Mouse (Mus musculus): ENCODE measurements around the gene Depp1. TPM values are rescaled to one million over a fixed set of nuclear protein-coding genes. Genes with fewer than 3 reads are reported as not detected.
A peak's percentile ranks its signal among the peaks of the same experiment; 100 is the strongest.
"Not testable (repeated sequence)": the region's sequence is repeated elsewhere in the genome, so short reads cannot be mapped to it uniquely, and the experiment has no call there.

The Depp1 gene
- polyA plus RNA-seq (2015; fragmentation: Nextera tagmentation; extraction: Ambion mirVana) = 45.9 and 54.2 TPM in 2 replicates

GRCm38 (mm10) chr6:116650406-116650805 is at the start of gene Depp1:
Depp1 (plus strand) TSS chr6:116650609.
- Histone ChIP-seq H3K9me3 (replicated peaks) (no peaks in the 10 kb centered on the region), H3K27me3 (no peaks in the 10 kb centered on the region), H3K9ac (peak within 1 kb of the TSS; percentile 56), H3K36me3 (no peaks in the 10 kb centered on the region), H3K4me3 (peak within 1 kb of the TSS; percentile 48), H3K4me1 (replicated peaks) (peaks cover 36% of the 10 kb centered on the region), H3K27ac (peak within 1 kb of the TSS; percentile 85), H3K4me2 (peak within 1 kb of the TSS; percentile 62)
- 10% methylated on average over 6 of the region's 6 CpGs for WGBS
- peak; percentile 50 for ATAC-seq (replicated peaks; ENCODE audit: insufficient number of reproducible peaks, insufficient read depth, low FRiP score, low read depth)

- not testable (repeated sequence) for H3K27ac ChIP-seq; H3K36me3 ChIP-seq; H3K4me1 ChIP-seq (replicated peaks); H3K4me3 ChIP-seq; H3K4me2 ChIP-seq; H3K9ac ChIP-seq; H3K9me3 ChIP-seq (replicated peaks); H3K27me3 ChIP-seq; ATAC-seq (replicated peaks; ENCODE audit: insufficient number of reproducible peaks, insufficient read depth, low FRiP score, low read depth)
Observed at GRCm38 (mm10) chr6:116600969-116601368, 49.4 kb upstream of the Depp1 start.

GRCm38 (mm10) chr6:116607230-116607629 is 43.2 kb upstream of the Depp1 start:
- Histone ChIP-seq H3K4me1 (replicated peaks) (no peaks in the 10 kb centered on the region), H3K27me3 (peaks cover 5% of the 10 kb centered on the region; the same call in 1 of the 2 replicates), H3K27ac (no peak overlapping the region), H3K9me3 (replicated peaks) (no peaks in the 10 kb centered on the region), H3K4me2 (no peak overlapping the region), H3K4me3 (no peak overlapping the region), H3K9ac (no peak overlapping the region), H3K36me3 (no peaks in the 10 kb centered on the region)
- WGBS = 30% methylated on average over 4 of the region's 4 CpGs
- ATAC-seq (replicated peaks; ENCODE audit: insufficient number of reproducible peaks, insufficient read depth, low FRiP score, low read depth) = no peak

- H3K9me3 ChIP-seq (replicated peaks) = no peaks in the 10 kb centered on the region
- no peaks in the 10 kb centered on the region for H3K36me3 ChIP-seq
- no peak overlapping the region for H3K27ac ChIP-seq
- H3K9ac ChIP-seq = no peak overlapping the region
- no peak overlapping the region for H3K4me2 ChIP-seq
- no peaks in the 10 kb centered on the region for H3K4me1 ChIP-seq (replicated peaks)
- no peak for ATAC-seq (replicated peaks; ENCODE audit: insufficient number of reproducible peaks, insufficient read depth, low FRiP score, low read depth)
- H3K4me3 ChIP-seq = no peak overlapping the region
- H3K27me3 ChIP-seq = no peaks in the 10 kb centered on the region
- WGBS = 71% methylated on average over 2 of the region's 2 CpGs
Observed at GRCm38 (mm10) chr6:116615719-116616118, 34.7 kb upstream of the Depp1 start.

- no peaks in the 10 kb centered on the region for H3K4me1 ChIP-seq (replicated peaks)
- H3K36me3 ChIP-seq = no peaks in the 10 kb centered on the region
- no peak for ATAC-seq (replicated peaks; ENCODE audit: insufficient number of reproducible peaks, insufficient read depth, low FRiP score, low read depth)
- H3K9ac ChIP-seq = no peak overlapping the region
- H3K27me3 ChIP-seq = no peaks in the 10 kb centered on the region
- no peak overlapping the region for H3K4me3 ChIP-seq
- no peak overlapping the region for H3K4me2 ChIP-seq
- H3K9me3 ChIP-seq (replicated peaks) = no peaks in the 10 kb centered on the region
- H3K27ac ChIP-seq = no peak overlapping the region
Observed at GRCm38 (mm10) chr6:116618073-116618472, 32.3 kb upstream of the Depp1 start.

- H3K4me2 ChIP-seq = no peak overlapping the region
- no peak overlapping the region for H3K9ac ChIP-seq
- no peaks in the 10 kb centered on the region for H3K9me3 ChIP-seq (replicated peaks)
- 61% methylated on average over 8 of the region's 8 CpGs for WGBS
- no peak overlapping the region for H3K27ac ChIP-seq
- no peaks in the 10 kb centered on the region for H3K4me1 ChIP-seq (replicated peaks)
- H3K36me3 ChIP-seq = peaks cover 16% of the 10 kb centered on the region
- no peak for ATAC-seq (replicated peaks; ENCODE audit: insufficient number of reproducible peaks, insufficient read depth, low FRiP score, low read depth)
- no peak overlapping the region for H3K4me3 ChIP-seq
- no peaks in the 10 kb centered on the region for H3K27me3 ChIP-seq
Observed at GRCm38 (mm10) chr6:116621318-116622023, 28.9 kb upstream of the Depp1 start.

- H3K9me3 ChIP-seq (replicated peaks); H3K4me3 ChIP-seq; ATAC-seq (replicated peaks; ENCODE audit: insufficient number of reproducible peaks, insufficient read depth, low FRiP score, low read depth); H3K4me2 ChIP-seq; H3K9ac ChIP-seq; H3K27me3 ChIP-seq; H3K27ac ChIP-seq: not testable (repeated sequence)
- 97% methylated on average over 9 of the region's 9 CpGs for WGBS
- Histone ChIP-seq H3K4me1 (replicated peaks) (peaks cover 13% of the 10 kb centered on the region; the same call in 1 of the 2 replicates), H3K36me3 (peaks cover 21% of the 10 kb centered on the region)
Observed at GRCm38 (mm10) chr6:116626417-116626816, 24.0 kb upstream of the Depp1 start.

GRCm38 (mm10) chr6:116628095-116628494 is 22.3 kb upstream of the Depp1 start:
- Histone ChIP-seq H3K4me3 (peak overlapping the region; percentile 79), H3K9me3 (replicated peaks) (no peaks in the 10 kb centered on the region), H3K27me3 (no peaks in the 10 kb centered on the region), H3K9ac (peak overlapping the region; percentile 82), H3K36me3 (peaks cover 21% of the 10 kb centered on the region), H3K4me2 (peak overlapping the region; percentile 66), H3K27ac (peak overlapping the region; percentile 85), H3K4me1 (replicated peaks) (peaks cover 13% of the 10 kb centered on the region; the same call in 1 of the 2 replicates)
- 16% methylated on average over 9 of the region's 9 CpGs for WGBS
- no peak for ATAC-seq (replicated peaks; ENCODE audit: insufficient number of reproducible peaks, insufficient read depth, low FRiP score, low read depth)

- H3K9ac ChIP-seq = peak within 1 kb of the TSS; percentile 82
- peaks cover 21% of the 10 kb centered on the region for H3K36me3 ChIP-seq
- peak within 1 kb of the TSS; percentile 66 for H3K4me2 ChIP-seq
- H3K27ac ChIP-seq = peak within 1 kb of the TSS; percentile 85
- no peaks in the 10 kb centered on the region for H3K9me3 ChIP-seq (replicated peaks)
- peak; percentile 80 for ATAC-seq (replicated peaks; ENCODE audit: insufficient number of reproducible peaks, insufficient read depth, low FRiP score, low read depth)
- no peaks in the 10 kb centered on the region for H3K27me3 ChIP-seq
- peaks cover 13% of the 10 kb centered on the region; the same call in 1 of the 2 replicates for H3K4me1 ChIP-seq (replicated peaks)
- peak within 1 kb of the TSS; percentile 79 for H3K4me3 ChIP-seq
- under 1% methylated on average over 56 of the region's 56 CpGs for WGBS
Observed at GRCm38 (mm10) chr6:116628539-116629171, 21.8 kb upstream of the Depp1 start, which contains the start of gene Zfp422. Zfp422 (minus strand) TSS chr6:116628999.

- Histone ChIP-seq H3K9me3 (replicated peaks) (no peaks in the 10 kb centered on the region), H3K36me3 (peaks cover 17% of the 10 kb centered on the region), H3K27me3 (no peaks in the 10 kb centered on the region), H3K4me1 (replicated peaks) (peaks cover 19% of the 10 kb centered on the region), H3K9ac (no peak overlapping the region), H3K4me3 (no peak overlapping the region), H3K4me2 (no peak overlapping the region), H3K27ac (no peak overlapping the region)
- WGBS = 79% methylated on average over 10 of the region's 10 CpGs
- ATAC-seq (replicated peaks; ENCODE audit: insufficient number of reproducible peaks, insufficient read depth, low FRiP score, low read depth) = no peak
Observed at GRCm38 (mm10) chr6:116629766-116630165, 20.6 kb upstream of the Depp1 start.

GRCm38 (mm10) chr6:116632129-116632528 is 18.3 kb upstream of the Depp1 start:
- no peak for ATAC-seq (replicated peaks; ENCODE audit: insufficient number of reproducible peaks, insufficient read depth, low FRiP score, low read depth)
- no peaks in the 10 kb centered on the region for H3K36me3 ChIP-seq
- H3K27ac ChIP-seq = no peak overlapping the region
- WGBS = 39% methylated on average over 1 of the region's 1 CpGs
- H3K4me3 ChIP-seq = no peak overlapping the region
- H3K4me1 ChIP-seq (replicated peaks) = peaks cover 43% of the 10 kb centered on the region
- no peaks in the 10 kb centered on the region for H3K9me3 ChIP-seq (replicated peaks)
- no peak overlapping the region for H3K9ac ChIP-seq
- H3K4me2 ChIP-seq = no peak overlapping the region
- H3K27me3 ChIP-seq = no peaks in the 10 kb centered on the region
